Mouse (Mus musculus): ENCODE results near the gene Mrgprh.

- TF ChIP-seq TAL1 (IDR thresholded peaks at IDR 0.05; ENCODE audit: low read length), result no peak
- no peak for TF ChIP-seq GATA1 (IDR thresholded peaks at IDR 0.05; ENCODE audit: low read length)
These were observed 45.2 kb downstream of the Mrgprh start for GRCm38 (mm10) chr17:12921073-12921472.

Data from erythroblast, embryonic 14.5 days (primary cell).